Mouse (Mus musculus) thymus, adult 2 months (tissue): ENCODE results near the gene Tmtc1.

Experiments
- CTCF ChIP-seq: fragments of 200-500 bp; IDR thresholded peaks from 2 replicates; pipeline ENCODE4 v1.5.1; 2012; ENCODE audit warnings: mild to moderate bottlenecking, control low read depth, low read length, moderate library complexity, borderline replicate concordance; ENCODE audit not compliant: control insufficient read depth, poor library complexity, insufficient read depth; ENCODE audit errors: extremely low read depth
- POLR2A ChIP-seq: fragments of 200-500 bp; IDR thresholded peaks from 2 replicates; pipeline ENCODE4 v1.6.1; 2012; ENCODE audit warnings: mild to moderate bottlenecking, low read length, control low read depth, moderate library complexity; ENCODE audit not compliant: control insufficient read depth, poor library complexity, insufficient read depth; ENCODE audit errors: extremely low read depth

- TF ChIP-seq CTCF: no peak
- TF ChIP-seq POLR2A: no peak
These were observed 35.6 kb upstream of the Tmtc1 start for GRCm38 (mm10) chr6:148479671-148480237.
